Mouse (Mus musculus) ES-Bruce4 (cell line): Measurements from ENCODE around the gene Fam213a. TPM values are rescaled to one million over a fixed set of nuclear protein-coding genes. Genes with fewer than 3 reads are reported as not detected.

Experiments
- H3K27ac ChIP-seq: 2 replicates; pipeline ENCODE4 v1.5.1; 2012; ENCODE audit warnings: low read length, inconsistent platforms; ENCODE audit not compliant: insufficient read depth
- H3K27me3 ChIP-seq: 2 replicates; pipeline ENCODE4 v1.6.1; 2012; ENCODE audit warnings: mild to moderate bottlenecking, low read length, inconsistent platforms; ENCODE audit not compliant: control insufficient read depth, poor library complexity, insufficient read depth, severe bottlenecking
- H3K36me3 ChIP-seq: 2 replicates; pipeline ENCODE4 v1.6.1; 2012; ENCODE audit warnings: inconsistent platforms, mild to moderate bottlenecking, low read length, moderate library complexity; ENCODE audit not compliant: control insufficient read depth, poor library complexity, insufficient read depth, severe bottlenecking
- H3K4me1 ChIP-seq: one replicate; pipeline ENCODE4 v1.8.1; 2011; ENCODE audit warnings: low read length; ENCODE audit not compliant: control insufficient read depth, insufficient read depth
- H3K4me3 ChIP-seq: 2 replicates; pipeline ENCODE4 v1.5.1; 2011; ENCODE audit warnings: low read depth, mild to moderate bottlenecking, low read length
- H3K9ac ChIP-seq: 2 replicates; pipeline ENCODE4 v1.6.1; 2012; ENCODE audit warnings: low read depth, mild to moderate bottlenecking, inconsistent platforms; ENCODE audit not compliant: poor library complexity, severe bottlenecking
- H3K9me3 ChIP-seq: replicated peaks from 2 replicates; pipeline ENCODE4 v1.6.1; 2012; ENCODE audit warnings: mild to moderate bottlenecking, low read length, inconsistent platforms; ENCODE audit not compliant: control insufficient read depth, poor library complexity, insufficient read depth, severe bottlenecking
- CTCF ChIP-seq: IDR thresholded peaks from one replicate; pipeline ENCODE4 v1.8.1; 2011; ENCODE audit warnings: low read depth, low read length
- EP300 ChIP-seq: IDR thresholded peaks from 2 replicates; pipeline ENCODE4 v1.6.1; 2011; ENCODE audit warnings: low read depth, low read length; ENCODE audit not compliant: insufficient read depth
- POLR2A ChIP-seq: IDR thresholded peaks from one replicate; pipeline ENCODE4 v1.8.1; 2011; ENCODE audit warnings: low read length; ENCODE audit not compliant: insufficient read depth
- polyA plus RNA-seq: library from polyadenylated mRNA; stranded (reverse); fragments of >200 nt; gene quantifications from 2 replicates; pipeline ENCODE4 v1.2.4, GENCODE M21; 2011; ENCODE audit warnings: low read depth; ENCODE audit not compliant: missing spikeins, insufficient read depth, insufficient read length

The Fam213a gene
- polyA plus RNA-seq, 1 experiment: 24.8 TPM

- no peaks in the 10 kb centered on the region for H3K27me3 ChIP-seq
- H3K36me3 ChIP-seq: no peaks in the 10 kb centered on the region
- TF ChIP-seq EP300: no peak
- peak; percentile 42 for TF ChIP-seq CTCF
- H3K9me3 ChIP-seq: no peaks in the 10 kb centered on the region
- H3K9ac ChIP-seq: no peak overlapping the region
- no peak overlapping the region for H3K27ac ChIP-seq
- H3K4me1 ChIP-seq: no peaks in the 10 kb centered on the region
- H3K4me3 ChIP-seq: no peak overlapping the region
Measured at GRCm38 (mm10) chr14:41033135-41034110, 19.8 kb upstream of the Fam213a start.

- no peaks in the 10 kb centered on the region for H3K4me1 ChIP-seq
- TF ChIP-seq POLR2A (no peak), EP300 (no peak), CTCF (no peak)
- H3K9me3 ChIP-seq: no peaks in the 10 kb centered on the region
- H3K36me3 ChIP-seq: no peaks in the 10 kb centered on the region
- no peak overlapping the region for H3K4me3 ChIP-seq
- H3K27me3 ChIP-seq: no peaks in the 10 kb centered on the region
- H3K9ac ChIP-seq: no peak overlapping the region
- no peak overlapping the region for H3K27ac ChIP-seq
Measured at GRCm38 (mm10) chr14:41030989-41031513, 17.5 kb upstream of the Fam213a start.

GRCm38 (mm10) chr14:41029303-41029702, 15.7 kb upstream of the Fam213a start:
- H3K36me3 ChIP-seq: no peaks in the 10 kb centered on the region
- H3K4me3 ChIP-seq: no peak overlapping the region
- H3K4me1 ChIP-seq: no peaks in the 10 kb centered on the region
- H3K9ac ChIP-seq: no peak overlapping the region
- no peak overlapping the region for H3K27ac ChIP-seq
- H3K9me3 ChIP-seq: no peaks in the 10 kb centered on the region
- no peaks in the 10 kb centered on the region for H3K27me3 ChIP-seq
- TF ChIP-seq POLR2A (no peak), EP300 (no peak), CTCF (no peak)

- H3K9ac ChIP-seq: no peak overlapping the region
- no peaks in the 10 kb centered on the region for H3K4me1 ChIP-seq
- no peaks in the 10 kb centered on the region for H3K27me3 ChIP-seq
- TF ChIP-seq EP300 (no peak), POLR2A (no peak), CTCF (no peak)
- no peak overlapping the region for H3K27ac ChIP-seq
- no peak overlapping the region for H3K4me3 ChIP-seq
- no peaks in the 10 kb centered on the region for H3K36me3 ChIP-seq
- H3K9me3 ChIP-seq: no peaks in the 10 kb centered on the region
Measured at GRCm38 (mm10) chr14:41025594-41026284, 12.2 kb upstream of the Fam213a start.

- Histone ChIP-seq H3K4me1 (no peaks in the 10 kb centered on the region), H3K27ac (no peak overlapping the region), H3K4me3 (no peak overlapping the region), H3K9me3 (no peaks in the 10 kb centered on the region), H3K9ac (no peak overlapping the region), H3K36me3 (no peaks in the 10 kb centered on the region), H3K27me3 (no peaks in the 10 kb centered on the region)
- TF ChIP-seq CTCF: no peak
- TF ChIP-seq EP300: no peak
- TF ChIP-seq POLR2A: no peak
Measured at GRCm38 (mm10) chr14:41025087-41025486, 11.5 kb upstream of the Fam213a start.

- Histone ChIP-seq H3K36me3 (no peaks in the 10 kb centered on the region), H3K4me1 (no peaks in the 10 kb centered on the region), H3K9me3 (no peaks in the 10 kb centered on the region), H3K27me3 (no peaks in the 10 kb centered on the region), H3K27ac (no peak overlapping the region), H3K4me3 (no peak overlapping the region), H3K9ac (no peak overlapping the region)
- TF ChIP-seq EP300: no peak
- no peak for TF ChIP-seq CTCF
- TF ChIP-seq POLR2A: no peak
Measured at GRCm38 (mm10) chr14:41021246-41021645, 7.7 kb upstream of the Fam213a start.
